Mouse (Mus musculus) c-Kit-positive CD71-positive TER-119-positive erythroid progenitor cells, embryonic 14.5 days (primary cell): ENCODE data around the gene Acbd4.

ENCODE experiments used
- DNase-seq: peaks from one replicate; pipeline ENCODE4 v3.0.0-alpha.2; 2013; ENCODE audit warnings: low spot score

The Acbd4 gene

GRCm38 (mm10) chr11:103101481-103101865 lies at the start of gene Acbd4, which contains the start of gene Plcd3:
Gene Acbd4 (plus strand): TSS chr11:103101682.
Gene Plcd3 (minus strand): TSS chr11:103101658.
- DNase-seq = peak; percentile 64

GRCm38 (mm10) chr11:103052078-103052477 lies 49.4 kb upstream of the Acbd4 start:
- no peak for DNase-seq

GRCm38 (mm10) chr11:103053191-103054076 lies 48.0 kb upstream of the Acbd4 start:
- DNase-seq = no peak

- peak; percentile 77 for DNase-seq
These were observed 46.7 kb upstream of the Acbd4 start for GRCm38 (mm10) chr11:103054798-103055197.

- no peak for DNase-seq
These were observed 44.8 kb upstream of the Acbd4 start for GRCm38 (mm10) chr11:103056636-103057035.

GRCm38 (mm10) chr11:103058499-103059085 lies 42.9 kb upstream of the Acbd4 start:
- DNase-seq = no peak

- no peak for DNase-seq
These were observed 35.1 kb upstream of the Acbd4 start for GRCm38 (mm10) chr11:103066191-103067050.

- no peak for DNase-seq
These were observed 34.5 kb upstream of the Acbd4 start for GRCm38 (mm10) chr11:103067051-103067361.

- no peak for DNase-seq
These were observed 34.0 kb upstream of the Acbd4 start for GRCm38 (mm10) chr11:103067457-103068001.

GRCm38 (mm10) chr11:103068272-103068671 lies 33.2 kb upstream of the Acbd4 start:
- DNase-seq = no peak

- no peak for DNase-seq
These were observed 32.6 kb upstream of the Acbd4 start for GRCm38 (mm10) chr11:103068884-103069283.

GRCm38 (mm10) chr11:103069731-103070130 lies 31.8 kb upstream of the Acbd4 start:
- no peak for DNase-seq

GRCm38 (mm10) chr11:103070322-103070880 lies 31.1 kb upstream of the Acbd4 start:
- DNase-seq = no peak

GRCm38 (mm10) chr11:103073671-103074070 lies 27.8 kb upstream of the Acbd4 start:
- no peak for DNase-seq

GRCm38 (mm10) chr11:103074121-103074650 lies 27.3 kb upstream of the Acbd4 start:
- DNase-seq = no peak

- no peak for DNase-seq
These were observed 26.6 kb upstream of the Acbd4 start for GRCm38 (mm10) chr11:103074796-103075323.

GRCm38 (mm10) chr11:103076010-103076409 lies 25.5 kb upstream of the Acbd4 start:
- no peak for DNase-seq

- DNase-seq = no peak
These were observed 24.9 kb upstream of the Acbd4 start for GRCm38 (mm10) chr11:103076581-103076980.

- DNase-seq = no peak
These were observed 23.4 kb upstream of the Acbd4 start for GRCm38 (mm10) chr11:103078131-103078530.

GRCm38 (mm10) chr11:103080323-103081091 lies 21.0 kb upstream of the Acbd4 start:
- no peak for DNase-seq

- DNase-seq = no peak
These were observed 19.9 kb upstream of the Acbd4 start for GRCm38 (mm10) chr11:103081631-103082030.
